Mouse (Mus musculus) midbrain, postnatal 0 days (tissue): ENCODE measurements at regions not wholly inside any gene's neighbourhood (a gene's known extent, or its start where the extent isn't known, plus 50 kb on each side); places are given as distances from the start of the nearest gene placed in this dataset.

Experiments
- ATAC-seq: fragments of 200-750 bp; cut with Nextera tagmentation; 2 replicates; pipeline ENCODE4 v1.8.0; 2017; ENCODE audit warnings: moderate number of reproducible peaks, mild to moderate bottlenecking, moderate TSS enrichment, moderate library complexity; ENCODE audit not compliant: low FRiP score
- DNase-seq: peaks from one replicate; pipeline ENCODE4 v3.0.0-alpha.2; 2015; ENCODE audit warnings: low spot score
- H3K27ac ChIP-seq: fragments of 300-500 bp; sonication (generic); 2 replicates; pipeline ENCODE4 v1.5.1; 2014; ENCODE audit warnings: low read depth, mild to moderate bottlenecking, low read length, mixed read lengths
- H3K27me3 ChIP-seq: fragments of 300-500 bp; sonication (generic); 2 replicates; pipeline ENCODE4 v1.6.1; 2014; ENCODE audit warnings: low read length, control low read depth, mixed read lengths; ENCODE audit not compliant: insufficient read depth
- H3K36me3 ChIP-seq: fragments of 300-500 bp; sonication (generic); 2 replicates; pipeline ENCODE4 v1.6.1; 2014; ENCODE audit warnings: low read length, control low read depth, mixed read lengths; ENCODE audit not compliant: insufficient read depth
- H3K4me1 ChIP-seq: fragments of 300-500 bp; sonication (generic); 2 replicates; pipeline ENCODE4 v1.6.1; 2014; ENCODE audit warnings: mild to moderate bottlenecking, control low read depth, antibody characterized with exemption, low read length, mixed read lengths; ENCODE audit not compliant: insufficient read depth
- H3K4me2 ChIP-seq: fragments of 300-500 bp; sonication (generic); 2 replicates; pipeline ENCODE4 v1.6.1; 2014; ENCODE audit warnings: low read depth, mild to moderate bottlenecking, low read length, mixed read lengths; ENCODE audit not compliant: poor library complexity, severe bottlenecking
- H3K4me3 ChIP-seq: fragments of 300-500 bp; sonication (generic); 2 replicates; pipeline ENCODE4 v1.5.1; 2014; ENCODE audit warnings: low read depth, mild to moderate bottlenecking, low read length, moderate library complexity
- H3K9ac ChIP-seq: fragments of 300-500 bp; sonication (generic); replicated peaks from 2 replicates; pipeline ENCODE4 v1.6.1; 2014; ENCODE audit warnings: mild to moderate bottlenecking, low read length, moderate library complexity, mixed read lengths; ENCODE audit not compliant: poor library complexity, severe bottlenecking
- H3K9me3 ChIP-seq: fragments of 300-500 bp; sonication (generic); 2 replicates; pipeline ENCODE4 v1.6.1; 2016; ENCODE audit warnings: low read length, control low read depth
- CTCF ChIP-seq: IDR thresholded peaks from 2 replicates; pipeline ENCODE4 v1.5.1; 2016; ENCODE audit warnings: antibody characterized with exemption, mild to moderate bottlenecking
- WGBS: fragments of 180-500 bp; shearing (Covaris S2); extraction: QIAGEN DNeasy Blood & Tissue Kit; methylation state at CpG from one replicate; pipeline ENCODE4 v1.1.7; 2014; 5-methylcytosine and 5-hydroxymethylcytosine counted together

GRCm38 (mm10) chr17:84115133-84115532 is 72.6 kb downstream of the Zfp36l2 start:
- 75% methylated on average over 8 of the region's 8 CpGs for WGBS
- Histone ChIP-seq H3K27ac (no peak overlapping the region), H3K9me3 (no peaks in the 10 kb centered on the region), H3K4me2 (no peak overlapping the region), H3K27me3 (no peaks in the 10 kb centered on the region), H3K9ac (no peak overlapping the region), H3K4me3 (no peak overlapping the region), H3K36me3 (no peaks in the 10 kb centered on the region), H3K4me1 (no peaks in the 10 kb centered on the region)
- TF ChIP-seq CTCF, result no peak
- no peak for ATAC-seq
- DNase-seq, result no peak

GRCm38 (mm10) chr17:84114279-84114994 is 73.3 kb downstream of the Zfp36l2 start:
- no peak overlapping the region for H3K27ac ChIP-seq
- H3K9ac ChIP-seq, result no peak overlapping the region
- no peaks in the 10 kb centered on the region for H3K9me3 ChIP-seq
- H3K36me3 ChIP-seq, result no peaks in the 10 kb centered on the region
- H3K4me3 ChIP-seq, result no peak overlapping the region
- WGBS, result 69% methylated on average over 9 of the region's 9 CpGs
- ATAC-seq (no peak), DNase-seq (no peak)
- H3K27me3 ChIP-seq, result no peaks in the 10 kb centered on the region
- no peak for TF ChIP-seq CTCF
- H3K4me1 ChIP-seq, result no peaks in the 10 kb centered on the region
- no peak overlapping the region for H3K4me2 ChIP-seq

GRCm38 (mm10) chr17:84113608-84114278 is 74.0 kb downstream of the Zfp36l2 start:
- TF ChIP-seq CTCF, result peak; percentile 67
- DNase-seq (peak; percentile 43), ATAC-seq (no peak)
- Histone ChIP-seq H3K4me3 (no peak overlapping the region), H3K9ac (no peak overlapping the region), H3K9me3 (no peaks in the 10 kb centered on the region), H3K4me1 (no peaks in the 10 kb centered on the region), H3K36me3 (no peaks in the 10 kb centered on the region), H3K4me2 (no peak overlapping the region), H3K27ac (no peak overlapping the region), H3K27me3 (no peaks in the 10 kb centered on the region)
- 29% methylated on average over 8 of the region's 8 CpGs for WGBS

GRCm38 (mm10) chr17:84112411-84113031 is 75.2 kb downstream of the Zfp36l2 start:
- H3K27ac ChIP-seq, result no peak overlapping the region
- H3K27me3 ChIP-seq, result no peaks in the 10 kb centered on the region
- WGBS, result 43% methylated on average over 6 of the region's 6 CpGs
- no peaks in the 10 kb centered on the region for H3K9me3 ChIP-seq
- H3K4me2 ChIP-seq, result no peak overlapping the region
- no peak overlapping the region for H3K9ac ChIP-seq
- DNase-seq (peak; percentile 24), ATAC-seq (no peak)
- no peak overlapping the region for H3K4me3 ChIP-seq
- no peak for TF ChIP-seq CTCF
- H3K36me3 ChIP-seq, result no peaks in the 10 kb centered on the region
- no peaks in the 10 kb centered on the region for H3K4me1 ChIP-seq

GRCm38 (mm10) chr17:84111787-84112370 is 75.9 kb downstream of the Zfp36l2 start:
- TF ChIP-seq CTCF, result no peak
- no peak overlapping the region for H3K9ac ChIP-seq
- H3K9me3 ChIP-seq, result no peaks in the 10 kb centered on the region
- H3K4me1 ChIP-seq, result no peaks in the 10 kb centered on the region
- no peaks in the 10 kb centered on the region for H3K36me3 ChIP-seq
- ATAC-seq (no peak), DNase-seq (no peak)
- H3K27me3 ChIP-seq, result no peaks in the 10 kb centered on the region
- no peak overlapping the region for H3K4me3 ChIP-seq
- H3K4me2 ChIP-seq, result no peak overlapping the region
- 84% methylated on average over 10 of the region's 10 CpGs for WGBS
- H3K27ac ChIP-seq, result no peak overlapping the region

GRCm38 (mm10) chr17:84110945-84111344 is 76.8 kb downstream of the Zfp36l2 start:
- H3K4me1 ChIP-seq, result no peaks in the 10 kb centered on the region
- TF ChIP-seq CTCF, result no peak
- no peak overlapping the region for H3K4me3 ChIP-seq
- DNase-seq, result no peak
- no peaks in the 10 kb centered on the region for H3K36me3 ChIP-seq
- no peak overlapping the region for H3K9ac ChIP-seq
- no peaks in the 10 kb centered on the region for H3K27me3 ChIP-seq
- no peak overlapping the region for H3K4me2 ChIP-seq
- 87% methylated on average over 9 of the region's 9 CpGs for WGBS
- no peak overlapping the region for H3K27ac ChIP-seq
- ATAC-seq, result no peak
- H3K9me3 ChIP-seq, result no peaks in the 10 kb centered on the region
